ENCODE assay signal across 8 mouse cellular contexts in the genomic region with DNA sequence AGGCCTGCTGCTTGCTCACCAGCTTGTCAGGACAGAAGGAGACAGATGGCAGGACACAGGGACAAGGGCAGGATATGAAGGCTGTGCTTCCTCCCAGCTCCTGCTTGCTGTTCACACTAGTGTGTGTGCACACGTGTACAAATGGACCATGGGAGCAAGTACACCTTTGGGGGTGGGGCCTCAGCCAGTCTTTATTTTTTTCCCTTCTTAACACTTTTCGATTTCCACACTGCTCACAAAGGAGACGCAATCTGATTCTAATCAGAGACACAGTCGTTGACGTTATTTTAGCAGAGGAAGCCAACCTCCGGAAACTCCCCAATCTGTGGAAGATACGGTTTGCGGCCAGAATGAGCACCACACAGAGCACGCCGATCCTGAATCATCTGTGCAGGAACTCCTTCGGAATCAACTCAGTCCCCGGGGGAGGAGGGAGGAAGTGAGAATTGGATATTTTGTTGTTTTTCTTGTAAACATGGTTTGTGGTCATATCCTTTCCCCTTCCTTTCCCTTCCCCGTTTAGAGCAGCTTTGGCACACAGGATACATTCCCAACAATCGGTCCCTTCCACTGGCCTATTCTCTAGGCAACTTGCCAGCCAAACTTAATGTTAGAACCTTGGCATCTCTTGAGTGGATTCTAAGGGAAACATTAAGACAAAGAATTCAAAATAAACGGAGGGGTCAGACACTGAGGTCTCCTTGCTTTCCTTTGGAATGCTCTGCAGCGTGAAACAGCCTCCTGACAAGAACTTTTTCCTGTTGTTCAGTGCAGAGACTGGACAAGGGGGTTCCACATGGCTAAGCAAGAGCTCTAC. TPM values are rescaled to one million over a fixed set of nuclear protein-coding genes. Genes with fewer than 3 reads are reported as not detected.
DNase-seq lines count a peak whose midpoint lies in the region; ATAC-seq lines count a peak whose summit lies in the region.

No protein-coding gene starts in this region.

- intact Hi-C loops in left cerebral cortex, postnatal 4 days (cut with DNase I): no loop called here

- no peak overlapping the region for H3K9ac ChIP-seq in hindbrain, embryonic 15.5 days
- no peak overlapping the region for H3K9ac ChIP-seq in hindbrain, embryonic 11.5 days (ENCODE audit: low read depth, low read length)
- peak overlapping the region; percentile 33 for H3K9ac ChIP-seq in kidney, embryonic 16.5 days (replicated peaks; ENCODE audit: low read length)

- no peaks in the 10 kb centered on the region for H3K9me3 ChIP-seq in hindbrain, embryonic 15.5 days
- H3K9me3 ChIP-seq in hindbrain, embryonic 11.5 days (ENCODE audit: control insufficient read depth, low read length): no peaks in the 10 kb centered on the region
- 0 out of 2 replicates have a peak, but pooled peaks cover 5% of the 10 kb centered on the region for H3K9me3 ChIP-seq in heart, embryonic 10.5 days
- H3K9me3 ChIP-seq in kidney, embryonic 16.5 days (ENCODE audit: low read length): no peaks in the 10 kb centered on the region

- H3K36me3 ChIP-seq in hindbrain, embryonic 15.5 days: no peaks in the 10 kb centered on the region
- H3K36me3 ChIP-seq in hindbrain, embryonic 11.5 days (ENCODE audit: control insufficient read depth, insufficient read depth, low read length): no peaks in the 10 kb centered on the region
- H3K36me3 ChIP-seq in heart, embryonic 10.5 days: peaks cover 3% of the 10 kb centered on the region; the same call in 1 of the 2 replicates
- no peaks in the 10 kb centered on the region for H3K36me3 ChIP-seq in kidney, embryonic 16.5 days (ENCODE audit: insufficient read depth, low read length)

- no peak for DNase-seq in hindbrain, embryonic 11.5 days (ENCODE audit: low spot score)
- DNase-seq in adrenal gland, postnatal 36 days: peak; percentile 31 to 60
- no peak for DNase-seq in heart, embryonic 10.5 days (ENCODE audit: low spot score)
- DNase-seq in lung, postnatal 4 days: peak; percentile 73 to 79
- no peak for DNase-seq in right cerebral cortex, postnatal 4 days
- DNase-seq in left cerebral cortex, postnatal 4 days: no peak

- no peak overlapping the region for H3K4me2 ChIP-seq in hindbrain, embryonic 15.5 days
- H3K4me2 ChIP-seq in hindbrain, embryonic 11.5 days (replicated peaks; ENCODE audit: low read depth, low read length): no peak overlapping the region
- H3K4me2 ChIP-seq in kidney, embryonic 16.5 days (replicated peaks; ENCODE audit: low read depth, low read length): peak overlapping the region; percentile 25; the same call in 1 of the 2 replicates

- peak overlapping the region; percentile 54 for H3K27ac ChIP-seq in hindbrain, embryonic 15.5 days (replicated peaks)
- no peak overlapping the region for H3K27ac ChIP-seq in hindbrain, embryonic 11.5 days (ENCODE audit: low read depth, low read length)
- peak overlapping the region; percentile 75 for H3K27ac ChIP-seq in heart, embryonic 10.5 days
- peak overlapping the region; percentile 89 for H3K27ac ChIP-seq in kidney, embryonic 16.5 days (ENCODE audit: low read length)

- no peaks in the 10 kb centered on the region for H3K27me3 ChIP-seq in hindbrain, embryonic 15.5 days
- no peaks in the 10 kb centered on the region for H3K27me3 ChIP-seq in hindbrain, embryonic 11.5 days (ENCODE audit: control insufficient read depth, insufficient read depth, low read length)
- H3K27me3 ChIP-seq in heart, embryonic 10.5 days (ENCODE audit: insufficient read depth, poor library complexity, severe bottlenecking): no peaks in the 10 kb centered on the region
- no peaks in the 10 kb centered on the region for H3K27me3 ChIP-seq in kidney, embryonic 16.5 days (ENCODE audit: insufficient read depth, low read length)

- H3K4me1 ChIP-seq in hindbrain, embryonic 15.5 days (replicated peaks): peaks cover 7% of the 10 kb centered on the region; the same call in 1 of the 2 replicates
- H3K4me1 ChIP-seq in hindbrain, embryonic 11.5 days (replicated peaks; ENCODE audit: control insufficient read depth, insufficient read depth, low read length): no peaks in the 10 kb centered on the region
- peaks cover 28% of the 10 kb centered on the region; the same call in 1 of the 2 replicates for H3K4me1 ChIP-seq in heart, embryonic 10.5 days
- H3K4me1 ChIP-seq in kidney, embryonic 16.5 days (ENCODE audit: insufficient read depth, low read length): peaks cover 42% of the 10 kb centered on the region

- peak; percentile 27; the same call in 1 of the 2 replicates for ATAC-seq in hindbrain, embryonic 15.5 days (ENCODE audit: low FRiP score, low read depth)
- ATAC-seq in hindbrain, embryonic 11.5 days (ENCODE audit: low FRiP score): no peak
- peak; percentile 83 for ATAC-seq in kidney, embryonic 16.5 days (ENCODE audit: low FRiP score, low TSS enrichment)

- WGBS in hindbrain, embryonic 15.5 days: 58% methylated on average over 16 of the region's 16 CpGs
- 65% methylated on average over 16 of the region's 16 CpGs for WGBS in hindbrain, embryonic 11.5 days
- 52% methylated on average over 16 of the region's 16 CpGs for WGBS in heart, embryonic 10.5 days
- 10% methylated on average over 16 of the region's 16 CpGs for WGBS in kidney, embryonic 16.5 days

- H3K4me3 ChIP-seq in hindbrain, embryonic 15.5 days: no peak overlapping the region
- H3K4me3 ChIP-seq in hindbrain, embryonic 11.5 days (ENCODE audit: low read depth, low read length): no peak overlapping the region
- H3K4me3 ChIP-seq in heart, embryonic 10.5 days: no peak overlapping the region
- no peak overlapping the region for H3K4me3 ChIP-seq in kidney, embryonic 16.5 days (ENCODE audit: low read length)

RNA-seq across cellular contexts. Expression of gene Rfx8, which starts 6.7 kb away (rescaled TPM):
- polyA plus RNA-seq in hindbrain, embryonic 15.5 days (2015; fragmentation: Nextera tagmentation; extraction: Ambion mirVana): 0.13 and 0.35 TPM in 2 replicates
- 0.31 and 0.42 TPM in 2 replicates for polyA plus RNA-seq in hindbrain, embryonic 11.5 days (2014; fragmentation: Nextera tagmentation; extraction: Ambion mirVana)
- total RNA-seq in adrenal gland, postnatal 36 days (2021): under 1 TPM in 1 of 2 experiments, not detected in 1; 0.20 TPM
- polyA plus RNA-seq in heart, embryonic 10.5 days (2016; fragmentation: Nextera tagmentation; extraction: Ambion mirVana): 0.73 and 1.4 TPM in 2 replicates
- 0.17 and 0.21 TPM in 2 replicates for polyA plus RNA-seq in kidney, embryonic 16.5 days (2015; fragmentation: Nextera tagmentation; extraction: Ambion mirVana)
- under 1 TPM; 0.28 to 0.76 TPM for total RNA-seq in left cerebral cortex, postnatal 4 days (2021)

Comparison
In these comparisons a context has a peak if more than half of its experiments do, and no peak if none do; other contexts are left out.
1. DNase-seq: peak in adrenal gland, postnatal 36 days (2 of 2) and lung, postnatal 4 days (2 of 2); none in hindbrain, embryonic 11.5 days (single experiment), heart, embryonic 10.5 days (single experiment), right cerebral cortex, postnatal 4 days (single experiment) and left cerebral cortex, postnatal 4 days (single experiment).